Mouse (Mus musculus) heart, postnatal 14 days (tissue): ENCODE data around the gene Rtkn. TPM values are rescaled to one million over a fixed set of nuclear protein-coding genes. Genes with fewer than 3 reads are reported as not detected.

ENCODE experiments used
- DNase-seq, 2 experiments: peaks; one replicate each; pipeline ENCODE4 v3.0.0; 2021 to 2022
- intact Hi-C: fragments of 180-260 bp; cut with DNase I; formaldehyde crosslinking; loops from one replicate; pipeline ENCODE4 v1.15.1; 2025
- microRNA-seq, 2 experiments: library from miRNA; unstranded; fragments of <30 nt; microRNA quantifications; one replicate each; pipeline ENCODE4 v1.2.0; 2021 to 2022
- total RNA-seq, 2 experiments: library from RNA; stranded (reverse); gene quantifications; 2 replicates each; pipeline ENCODE4 v1.2.3; 2021

Gene Rtkn
- total RNA-seq, 2 experiments from 2014 or later, result 6.9 to 8.0 TPM

DNA sequence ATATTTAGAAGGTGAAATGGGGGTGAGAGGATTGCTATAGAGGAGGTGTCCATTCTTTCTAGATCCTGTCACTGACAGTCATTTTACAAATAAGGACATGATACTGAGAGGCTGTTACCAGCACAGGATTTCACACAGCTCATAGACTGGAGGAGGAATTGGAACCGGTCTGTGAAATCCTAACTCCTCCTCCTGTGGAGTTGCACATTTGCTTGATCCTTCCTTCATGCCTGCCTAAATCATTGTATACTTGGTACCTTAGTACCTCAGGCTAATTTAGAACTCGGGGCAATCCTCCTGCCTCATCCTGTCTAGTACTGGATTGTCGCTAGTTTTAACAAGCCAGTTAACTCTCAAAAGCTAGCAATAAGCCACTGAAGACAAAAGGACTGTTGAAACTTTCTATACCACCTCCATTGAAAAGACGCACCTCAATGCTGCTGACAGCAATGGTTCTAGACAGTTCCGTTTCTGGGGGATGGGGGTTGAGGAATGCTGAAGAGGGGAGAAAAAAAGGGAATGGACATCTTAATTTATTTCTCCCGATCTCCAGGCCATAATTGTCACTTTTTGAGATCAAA, 29.9 kb downstream of the Rtkn start:
- DNase-seq, result no peak
- intact Hi-C loops, result no loop called here

DNA sequence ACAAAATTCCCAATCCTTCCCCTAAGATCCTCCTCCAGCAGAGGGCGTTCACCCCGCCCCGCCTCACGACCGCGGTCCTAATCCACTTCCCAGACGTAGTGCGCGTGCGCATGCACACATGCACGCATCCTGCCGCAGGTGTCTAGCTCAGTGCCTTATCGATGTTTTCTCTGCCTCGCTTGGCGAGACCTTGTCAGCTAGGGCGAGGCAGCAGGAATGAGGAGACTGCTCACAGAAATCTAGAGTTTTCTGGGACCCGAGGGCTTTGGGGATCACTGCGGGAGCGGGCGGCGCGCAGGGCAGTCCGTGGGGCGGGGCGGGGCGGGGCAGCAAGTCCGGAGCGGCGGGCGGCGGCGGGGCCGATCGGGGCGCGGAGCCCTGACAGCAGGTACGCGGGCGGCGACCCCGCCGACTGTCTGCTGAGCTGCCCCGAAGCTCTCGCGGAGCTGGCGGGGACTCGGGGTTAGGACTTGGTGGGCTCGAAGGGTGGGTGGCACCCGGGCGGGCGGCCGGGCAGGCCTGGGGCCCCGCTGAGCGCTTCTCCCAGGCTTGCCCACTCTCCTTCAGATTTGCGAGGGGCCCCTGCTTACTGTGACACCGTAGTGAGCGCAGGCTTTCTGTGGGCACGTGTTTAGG, 30.5 kb downstream of the Rtkn start, which contains the start of gene Dctn1:
Gene Dctn1 (plus strand): TSS at position 314 of the 636 bp plus-strand sequence.
- intact Hi-C loops, result no loop called here
- DNase-seq, result peak; percentile 96

DNA sequence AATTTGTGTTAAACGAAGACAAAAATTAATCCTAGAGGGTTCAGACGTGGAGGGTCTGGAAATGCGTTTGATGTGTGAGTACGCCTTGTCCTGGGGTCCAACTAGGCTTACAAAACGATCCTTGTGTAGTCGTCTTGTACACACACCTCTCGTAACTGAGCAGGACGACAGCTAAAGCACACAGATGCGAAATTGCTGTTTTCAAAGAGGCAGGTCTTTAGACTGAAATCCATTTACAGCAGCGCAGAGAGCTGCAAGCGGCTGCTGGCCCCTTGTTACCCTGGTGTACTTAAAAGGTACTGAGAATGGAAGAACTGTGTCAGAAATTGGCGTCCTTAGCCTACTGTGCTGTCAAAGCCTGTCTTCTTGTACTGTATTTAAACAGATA, 31.0 kb downstream of the Rtkn start:
- intact Hi-C loops, result no loop called here
- DNase-seq, result no peak

DNA sequence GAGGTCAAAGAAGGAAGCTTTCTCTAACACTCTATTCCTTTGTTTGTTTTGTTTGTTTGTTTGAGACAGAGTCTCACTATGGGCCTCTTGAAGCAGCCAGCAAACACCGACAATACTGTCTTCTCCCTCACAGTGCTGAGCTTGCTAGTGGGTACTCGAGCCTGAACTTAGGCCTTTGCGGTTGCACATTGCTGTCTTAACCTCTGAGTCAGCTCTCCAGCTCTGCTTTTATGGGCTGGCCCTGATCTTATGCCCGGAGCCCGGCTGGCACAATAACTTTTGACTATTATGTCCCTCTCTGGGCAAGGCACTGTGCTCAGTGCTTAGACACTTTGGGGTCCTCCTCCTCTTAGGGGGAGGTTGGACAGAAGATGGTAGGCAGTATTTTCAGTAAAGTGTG, 34.6 kb downstream of the Rtkn start:
- no peak for DNase-seq
- intact Hi-C loops, result no loop called here

DNA sequence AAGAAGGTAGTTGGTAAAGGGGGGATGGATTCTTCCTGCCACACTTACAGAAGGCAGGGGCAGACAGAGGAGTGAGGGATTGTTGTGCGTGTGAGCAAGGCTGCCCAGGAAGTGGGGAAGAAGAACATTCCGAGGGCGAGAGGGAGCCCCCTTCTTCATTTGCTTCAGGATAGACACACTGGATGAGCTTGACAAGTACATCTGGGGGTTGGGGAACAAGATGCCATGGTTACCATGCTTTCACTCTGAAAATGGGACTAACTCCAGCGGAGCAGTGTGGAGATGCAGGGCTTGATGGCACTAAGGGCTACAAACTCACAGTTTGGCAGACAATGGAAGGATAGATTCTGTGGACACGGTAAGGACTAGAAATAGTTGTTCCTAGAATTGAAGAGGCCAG, 35.8 kb downstream of the Rtkn start:
- intact Hi-C loops, result no loop called here
- DNase-seq, result no peak

DNA sequence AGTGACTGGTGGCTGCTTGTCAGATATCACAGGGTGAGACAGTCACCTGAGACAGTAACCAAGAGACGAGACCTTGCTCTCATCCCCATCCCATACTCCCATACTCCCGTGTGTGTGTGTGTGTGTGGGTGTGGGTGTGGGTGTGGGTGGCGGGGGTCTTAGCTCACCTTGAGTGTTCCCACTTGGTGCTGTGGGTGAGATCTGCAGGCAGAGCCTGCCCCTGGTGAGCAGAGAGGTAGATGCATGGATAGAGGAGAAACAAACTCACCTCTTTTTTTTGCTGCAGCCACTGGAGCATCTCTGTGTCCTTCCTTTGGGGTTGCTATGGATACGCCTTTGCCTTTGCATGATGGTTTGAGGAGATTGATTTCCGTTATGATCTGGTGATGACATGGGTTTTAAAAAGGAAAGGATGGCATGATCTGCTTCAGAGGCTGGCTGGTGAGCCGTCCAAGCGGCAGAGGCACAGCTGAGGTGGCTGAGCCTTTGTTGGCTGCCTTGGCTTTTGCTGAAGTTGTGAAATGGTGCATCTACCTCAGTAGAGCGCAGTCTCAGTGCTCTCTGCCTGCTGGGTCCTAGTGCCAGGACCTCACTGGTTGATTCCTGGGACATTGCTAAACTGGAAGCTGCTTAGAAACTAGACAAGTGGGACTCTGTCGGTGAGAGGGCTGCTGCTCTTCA, 37.1 kb downstream of the Rtkn start:
- no peak for DNase-seq
- intact Hi-C loops, result no loop called here

DNA sequence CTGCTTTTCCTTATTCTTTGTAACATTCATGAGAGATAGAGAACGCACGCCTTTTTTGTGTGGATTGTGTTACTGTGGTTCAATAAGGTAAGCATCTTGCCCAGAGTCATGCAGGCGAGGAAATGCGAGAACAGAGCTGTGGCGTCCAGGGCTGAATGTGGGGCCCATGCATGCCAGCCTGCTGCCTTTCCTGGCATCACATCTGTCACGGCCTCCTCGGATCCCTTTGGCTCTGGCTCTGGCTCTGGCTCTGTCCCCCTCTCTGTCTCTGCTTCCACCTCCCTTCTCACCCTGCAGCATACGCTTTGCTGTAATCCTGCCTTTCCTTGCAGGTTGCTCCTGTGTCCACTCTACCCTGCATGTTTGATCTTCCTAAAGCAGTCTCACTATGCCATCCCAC, 40.7 kb downstream of the Rtkn start:
- DNase-seq, result no peak
- intact Hi-C loops, result no loop called here

DNA sequence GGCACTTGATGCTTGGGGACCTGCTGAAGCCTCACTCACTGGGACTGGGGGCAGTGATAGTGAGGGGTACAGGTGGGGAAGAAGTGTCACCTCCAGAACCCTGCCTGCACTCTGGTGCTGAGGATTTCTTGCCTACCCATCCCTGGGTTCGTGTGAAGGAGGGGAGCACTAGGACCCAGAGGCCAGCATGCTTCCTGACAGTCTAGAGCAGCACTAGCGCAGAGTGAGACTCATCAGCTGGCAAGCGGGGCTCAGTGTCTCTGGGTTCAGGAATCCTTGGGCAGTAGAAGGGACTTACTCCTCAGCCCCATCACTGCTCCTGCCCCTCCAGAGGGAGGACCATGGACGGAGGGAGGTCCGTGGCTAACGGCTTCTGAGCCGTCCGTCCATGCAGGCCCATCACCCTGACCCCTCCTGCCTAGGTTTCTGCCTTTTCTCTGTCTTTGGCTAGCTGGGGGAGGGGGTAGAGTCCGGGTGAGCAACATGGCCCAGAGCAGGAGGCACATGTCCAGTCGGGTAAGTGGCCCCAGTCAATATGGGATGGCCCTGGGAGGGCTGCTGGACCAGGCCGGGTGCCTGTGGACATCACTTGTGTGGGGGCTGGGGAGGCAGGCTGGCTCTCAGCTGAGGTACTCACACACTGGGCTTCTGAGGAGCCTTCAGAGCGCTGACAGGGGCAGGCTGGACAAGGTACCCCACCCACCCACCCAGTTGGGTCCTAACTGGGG, 44.3 kb downstream of the Rtkn start:
- DNase-seq, result peak in 1 of 2 experiments; percentile 32
- intact Hi-C loops, result no loop called here

DNA sequence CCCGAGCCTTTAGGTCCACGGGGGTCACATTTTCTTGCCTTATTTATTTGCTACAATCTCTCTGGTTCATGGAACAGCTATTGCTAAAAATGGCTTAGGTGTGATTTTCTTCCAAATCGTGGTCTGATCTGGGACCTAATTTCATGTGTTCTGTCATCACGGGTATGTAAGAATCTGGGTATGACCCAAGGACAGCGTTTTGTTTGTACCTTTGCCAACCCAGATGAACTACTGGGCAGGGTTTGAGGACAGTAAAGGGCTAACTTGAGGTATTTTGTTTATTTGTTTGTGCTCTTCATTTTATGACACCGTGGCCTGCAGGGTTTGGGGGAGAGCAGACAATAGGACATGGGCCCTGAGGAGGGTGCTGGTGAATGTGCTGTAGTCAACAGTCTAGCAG, 45.3 kb downstream of the Rtkn start:
- intact Hi-C loops, result no loop called here
- DNase-seq, result no peak

DNA sequence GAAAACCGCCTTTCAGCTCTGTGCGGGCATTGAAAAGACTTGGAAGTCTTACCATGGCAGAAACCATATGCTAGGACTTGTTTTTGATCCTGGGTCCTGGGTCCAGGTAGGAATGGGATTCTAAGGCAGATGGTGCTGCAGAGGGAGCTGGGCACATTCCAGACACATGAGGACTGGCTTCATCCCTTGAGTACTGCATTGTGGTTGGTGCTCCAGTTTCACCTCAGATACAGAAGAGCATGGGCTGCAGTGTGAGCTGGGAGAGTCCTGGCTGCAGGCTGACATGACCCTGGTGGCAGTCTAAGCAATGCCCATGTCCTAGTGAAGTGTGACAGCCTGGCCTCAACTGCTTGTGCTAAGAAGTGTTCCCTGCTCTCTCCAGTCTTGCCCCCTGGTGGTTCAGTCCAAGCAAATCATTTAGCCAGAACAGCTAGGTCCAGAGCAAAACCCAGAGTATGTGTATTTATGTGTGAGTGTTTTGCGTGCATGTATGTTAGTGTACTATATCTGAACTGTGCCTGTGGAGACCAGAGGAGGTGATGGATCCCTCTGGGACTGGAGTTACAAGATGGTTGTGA, 49.7 kb downstream of the Rtkn start:
- intact Hi-C loops, result no loop called here
- peak in 1 of 2 experiments; percentile 32 for DNase-seq

DNA sequence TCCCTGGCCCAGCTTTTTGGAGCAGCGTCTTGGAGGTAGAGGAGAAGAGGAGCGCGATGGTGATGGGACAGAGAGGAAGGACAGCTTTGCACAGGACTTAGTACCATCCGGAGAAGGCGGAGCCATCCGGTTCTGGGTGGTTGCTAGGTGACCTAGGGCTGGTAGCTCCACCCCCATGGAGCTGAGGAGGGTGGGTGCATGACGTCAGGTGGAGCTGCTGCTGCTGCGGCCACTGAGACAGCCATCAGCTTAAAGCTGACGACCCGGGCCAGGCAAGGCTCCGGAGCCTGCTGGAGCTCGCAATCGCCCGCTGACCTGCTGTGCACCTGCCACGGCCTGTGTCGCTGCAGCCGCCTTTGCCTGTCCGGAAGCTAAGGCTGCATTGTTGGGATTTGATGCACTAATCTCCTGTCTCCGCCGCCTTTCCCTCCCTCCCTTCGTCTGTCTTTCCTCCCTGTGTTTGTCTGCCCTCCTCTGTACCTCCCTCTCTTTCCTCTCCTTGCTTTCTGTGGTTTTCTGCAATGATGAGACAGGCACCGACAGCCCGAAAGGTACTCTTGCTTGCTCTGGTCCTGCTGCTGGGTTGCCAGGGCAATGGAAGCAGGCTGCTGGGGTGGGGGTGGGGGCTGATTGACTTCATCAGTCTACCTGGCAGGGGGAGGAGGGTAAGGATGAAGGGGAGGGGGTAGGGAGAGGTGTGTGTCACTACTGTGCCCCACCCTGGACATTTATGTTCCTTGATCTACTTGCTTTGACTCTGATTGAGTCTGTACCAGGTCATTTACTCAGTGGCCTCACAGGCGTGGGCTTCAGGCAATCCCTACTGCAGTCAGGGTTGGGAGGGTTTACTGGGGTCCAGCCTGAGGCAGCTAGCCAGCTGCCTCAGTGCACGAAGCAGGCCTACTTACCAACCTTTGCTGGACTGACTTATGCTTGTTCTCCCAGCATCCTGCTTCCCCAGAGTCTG, 50.9 kb downstream of the Rtkn start:
- intact Hi-C loops, result no loop called here
- DNase-seq, result peak; percentile 50 to 55

DNA sequence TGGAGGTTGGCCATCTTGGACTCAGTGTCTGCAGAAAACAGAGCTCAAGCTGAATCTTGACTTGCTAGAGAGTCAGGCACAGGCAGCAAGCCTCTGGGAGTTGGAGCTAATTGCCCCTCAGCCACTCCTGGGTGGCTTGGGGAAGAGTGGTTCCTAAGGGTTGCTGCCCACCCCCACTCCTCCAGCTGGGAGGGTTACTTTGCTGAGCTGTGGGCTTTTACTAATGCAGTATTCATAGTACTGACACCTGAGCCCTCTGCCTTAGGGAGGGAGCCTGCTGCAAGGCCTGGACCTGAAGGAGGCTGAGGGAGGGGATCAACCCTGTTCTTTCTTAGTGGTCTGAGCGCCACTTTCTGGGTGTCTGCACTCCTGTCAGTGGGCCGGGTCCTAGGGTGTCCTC, 51.7 kb downstream of the Rtkn start:
- DNase-seq, result no peak
- intact Hi-C loops, result no loop called here

DNA sequence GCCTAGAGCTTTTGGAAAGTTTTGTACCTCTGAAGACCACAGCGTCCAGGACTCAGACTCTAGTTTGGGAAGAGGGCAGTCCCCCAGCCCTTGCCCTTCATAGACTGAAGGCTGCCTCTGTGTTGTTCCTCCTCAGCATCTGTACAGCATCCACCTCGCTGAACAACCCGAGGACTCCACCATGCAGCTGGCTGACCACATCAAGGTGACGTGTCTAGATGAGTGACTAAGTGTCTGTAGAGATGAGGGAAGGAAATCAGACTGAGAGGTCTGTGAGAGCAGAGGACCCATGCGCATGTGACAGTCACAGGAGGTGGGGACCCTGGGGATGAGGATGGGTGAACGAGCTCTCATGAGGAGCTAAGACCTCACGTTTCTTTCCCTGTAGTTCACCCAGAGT, 58.3 kb downstream of the Rtkn start:
- intact Hi-C loops, result no loop called here
- DNase-seq, result no peak

DNA sequence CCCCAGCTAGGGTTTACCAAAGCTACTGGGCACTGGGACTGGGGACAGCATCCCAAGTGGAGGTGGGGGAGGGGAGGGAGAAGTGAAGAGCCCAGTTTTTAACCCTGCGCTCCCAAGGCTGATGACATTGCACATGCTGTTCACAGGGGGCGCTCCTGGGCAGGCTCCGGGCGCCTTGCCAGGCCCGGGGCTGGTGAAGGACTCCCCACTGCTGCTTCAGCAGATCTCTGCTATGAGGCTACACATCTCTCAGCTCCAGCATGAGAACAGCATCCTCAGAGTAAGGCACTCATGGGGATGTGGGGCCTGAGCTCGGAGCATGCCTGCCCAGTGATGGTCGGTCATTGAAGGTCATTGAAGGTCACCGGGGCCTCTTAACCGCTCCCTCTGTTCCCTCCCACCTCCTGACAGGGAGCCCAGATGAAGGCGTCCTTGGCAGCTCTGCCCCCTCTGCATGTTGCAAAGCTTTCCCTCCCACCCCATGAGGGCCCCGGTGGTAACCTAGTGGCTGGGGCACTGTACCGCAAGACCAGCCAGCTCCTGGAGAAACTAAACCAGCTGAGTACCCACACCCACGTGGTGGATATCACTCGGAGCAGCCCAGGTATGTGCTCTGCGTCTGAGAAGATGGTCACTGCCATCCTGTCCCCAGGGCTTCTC, 62.2 kb downstream of the Rtkn start:
- peak; percentile 36 to 54 for DNase-seq
- intact Hi-C loops, result no loop called here

Small RNA genes lying within 50 kb of the gene (microRNA-seq; reads per million reads assigned to microRNA genes)
- 0 reads per million in 2 experiments for gene Mir3470a

Other genes starting within 250 kb of the Rtkn start
- gene Sema4f, start 195.7 kb upstream of the Rtkn start, total RNA-seq, result under 1 TPM; 0.29 to 0.33 TPM
- under 1 TPM in 1 of 2 experiments, not detected in 1; 0.14 TPM for gene M1ap, start 188.6 kb upstream of the Rtkn start, total RNA-seq
- gene Dok1, start 102.0 kb upstream of the Rtkn start, total RNA-seq, result 1 to 10 TPM; 3.7 to 4.3 TPM
- gene Loxl3, start 101.3 kb upstream of the Rtkn start, total RNA-seq, result 1 to 10 TPM; 3.9 to 4.9 TPM
- gene Aup1, start 80.9 kb upstream of the Rtkn start, total RNA-seq, result 10 to 100 TPM; 82.7 to 85.5 TPM
- gene Htra2, start 80.2 kb upstream of the Rtkn start, total RNA-seq, result 10 to 100 TPM; 30.2 to 34.6 TPM
- under 1 TPM; 0.57 to 0.61 TPM for gene Dqx1, start 77.6 kb upstream of the Rtkn start, total RNA-seq
- gene Tlx2, start 65.2 kb upstream of the Rtkn start, total RNA-seq, result not detected
- 1 to 10 TPM; 6.7 to 7.8 TPM for gene Pcgf1, start 57.6 kb upstream of the Rtkn start, total RNA-seq
- 1 to 10 TPM in 1 of 2 experiments, under 1 TPM in 1; 0.38 to 1.1 TPM for gene Lbx2, start 49.1 kb upstream of the Rtkn start, total RNA-seq
- gene Ccdc142, start 33.9 kb upstream of the Rtkn start, total RNA-seq, result 1 to 10 TPM; 1.0 to 1.8 TPM
- gene Gm42688, start 33.8 kb upstream of the Rtkn start, total RNA-seq, result 1 to 10 TPM; 1.4 to 1.6 TPM
- gene Mrpl53, start 26.4 kb upstream of the Rtkn start, total RNA-seq, result 100 to 1,000 TPM; 133 to 136 TPM
- 10 to 100 TPM; 10.4 to 11.4 TPM for gene Mogs, start 20.0 kb upstream of the Rtkn start, total RNA-seq
- 10 to 100 TPM; 72.4 to 80.1 TPM for gene Wbp1, start 13.9 kb upstream of the Rtkn start, total RNA-seq
- 10 to 100 TPM; 14.2 to 15.3 TPM for gene Ino80b, start 10.0 kb upstream of the Rtkn start, total RNA-seq
- gene Wdr54, start 20.9 kb downstream of the Rtkn start, total RNA-seq, result 1 to 10 TPM; 1.1 to 1.3 TPM
- gene 1700003E16Rik, start 20.9 kb downstream of the Rtkn start, total RNA-seq, result under 1 TPM in 1 of 2 experiments, not detected in 1; 0.26 TPM
- gene Dctn1, start 30.5 kb downstream of the Rtkn start, total RNA-seq, result 100 to 1,000 TPM; 121 to 128 TPM
- gene Slc4a5, start 84.4 kb downstream of the Rtkn start, total RNA-seq, result under 1 TPM in 1 of 2 experiments, not detected in 1; 0.10 TPM
- gene Mthfd2, start 190.4 kb downstream of the Rtkn start, total RNA-seq, result 1 to 10 TPM; 4.4 to 5.9 TPM
- 10 to 100 TPM; 29.3 to 30.0 TPM for gene Mob1a, start 190.6 kb downstream of the Rtkn start, total RNA-seq
- 100 to 1,000 TPM; 297 to 299 TPM for gene Bola3, start 213.7 kb downstream of the Rtkn start, total RNA-seq